Mouse (Mus musculus) midbrain, embryonic 16.5 days (tissue): ENCODE results near the gene Col5a1. TPM values are rescaled to one million over a fixed set of nuclear protein-coding genes. Genes with fewer than 3 reads are reported as not detected.

ENCODE experiments used
- ATAC-seq: fragments of 200-750 bp; cut with Nextera tagmentation; 2 replicates; pipeline ENCODE4 v1.8.0; 2017; ENCODE audit warnings: moderate TSS enrichment
- H3K27ac ChIP-seq: fragments of 300-500 bp; sonication (generic); 2 replicates; pipeline ENCODE4 v1.5.1; 2014; ENCODE audit warnings: mild to moderate bottlenecking, low read length, mixed read lengths
- H3K27me3 ChIP-seq: fragments of 300-500 bp; sonication (generic); 2 replicates; pipeline ENCODE4 v1.6.1; 2014; ENCODE audit warnings: low read depth, low read length, mixed read lengths; ENCODE audit not compliant: control insufficient read depth, insufficient read depth
- H3K36me3 ChIP-seq: fragments of 300-500 bp; sonication (generic); 2 replicates; pipeline ENCODE4 v1.6.1; 2014; ENCODE audit warnings: mild to moderate bottlenecking, low read length, moderate library complexity, mixed read lengths; ENCODE audit not compliant: control insufficient read depth, insufficient read depth
- H3K4me1 ChIP-seq: fragments of 300-500 bp; sonication (generic); 2 replicates; pipeline ENCODE4 v1.6.1; 2014; ENCODE audit warnings: mild to moderate bottlenecking, low read length, mixed read lengths; ENCODE audit not compliant: control insufficient read depth, insufficient read depth
- H3K4me2 ChIP-seq: fragments of 300-500 bp; sonication (generic); 2 replicates; pipeline ENCODE4 v1.6.1; 2014; ENCODE audit warnings: mild to moderate bottlenecking, low read length, mixed read lengths
- H3K4me3 ChIP-seq: fragments of 300-500 bp; sonication (generic); 2 replicates; pipeline ENCODE4 v1.5.1; 2014; ENCODE audit warnings: low read depth, mild to moderate bottlenecking, low read length, moderate library complexity, mixed read lengths
- H3K9ac ChIP-seq: fragments of 300-500 bp; sonication (generic); 2 replicates; pipeline ENCODE4 v1.6.1; 2014; ENCODE audit warnings: low read depth, low read length, mixed read lengths
- H3K9me3 ChIP-seq: fragments of 300-500 bp; sonication (generic); replicated peaks from 2 replicates; pipeline ENCODE4 v1.6.1; 2014; ENCODE audit warnings: mild to moderate bottlenecking, low read length, mixed read lengths; ENCODE audit not compliant: control insufficient read depth, poor library complexity, severe bottlenecking
- WGBS: fragments of 180-500 bp; shearing (Covaris S2); extraction: QIAGEN DNeasy Blood & Tissue Kit; methylation state at CpG from one replicate; pipeline ENCODE4 v1.1.7; 2014; 5-methylcytosine and 5-hydroxymethylcytosine counted together
- polyA plus RNA-seq: library from polyadenylated mRNA; unstranded; fragments of >200 nt; fragmentation: Nextera tagmentation; extraction: Ambion mirVana; gene quantifications from 2 replicates; pipeline ENCODE4 v1.2.1, GENCODE M21; 2015

The Col5a1 gene
- polyA plus RNA-seq, 1 experiment from 2014 or later: 5.9 TPM

GRCm38 (mm10) chr2:28008261-28008660, 122.0 kb downstream of the Col5a1 start:
- no peak overlapping the region for H3K9ac ChIP-seq
- WGBS: 33% methylated on average over 4 of the region's 4 CpGs
- H3K4me1 ChIP-seq: peaks cover 12% of the 10 kb centered on the region
- no peak overlapping the region for H3K4me2 ChIP-seq
- H3K9me3 ChIP-seq: no peaks in the 10 kb centered on the region
- no peaks in the 10 kb centered on the region for H3K27me3 ChIP-seq
- no peaks in the 10 kb centered on the region for H3K36me3 ChIP-seq
- ATAC-seq: no peak
- peak overlapping the region; percentile 36 for H3K27ac ChIP-seq
- H3K4me3 ChIP-seq: no peak overlapping the region

- ATAC-seq: no peak
- H3K27ac ChIP-seq: no peak overlapping the region
- no peak overlapping the region for H3K4me3 ChIP-seq
- WGBS: 75% methylated on average over 3 of the region's 3 CpGs
- H3K9me3 ChIP-seq: no peaks in the 10 kb centered on the region
- H3K4me1 ChIP-seq: peaks cover 11% of the 10 kb centered on the region
- no peaks in the 10 kb centered on the region for H3K36me3 ChIP-seq
- no peaks in the 10 kb centered on the region for H3K27me3 ChIP-seq
- H3K9ac ChIP-seq: no peak overlapping the region
- no peak overlapping the region for H3K4me2 ChIP-seq
Measured at GRCm38 (mm10) chr2:28012367-28012766, 126.1 kb downstream of the Col5a1 start.

GRCm38 (mm10) chr2:28014778-28015177, 128.6 kb downstream of the Col5a1 start:
- no peak overlapping the region for H3K4me2 ChIP-seq
- no peaks in the 10 kb centered on the region for H3K36me3 ChIP-seq
- no peak for ATAC-seq
- no peaks in the 10 kb centered on the region for H3K9me3 ChIP-seq
- no peak overlapping the region for H3K27ac ChIP-seq
- no peaks in the 10 kb centered on the region for H3K27me3 ChIP-seq
- H3K4me1 ChIP-seq: no peaks in the 10 kb centered on the region
- WGBS: 94% methylated on average over 3 of the region's 3 CpGs
- H3K4me3 ChIP-seq: no peak overlapping the region
- H3K9ac ChIP-seq: no peak overlapping the region

- Histone ChIP-seq H3K27ac (no peak overlapping the region), H3K27me3 (no peaks in the 10 kb centered on the region), H3K4me3 (no peak overlapping the region), H3K36me3 (no peaks in the 10 kb centered on the region), H3K4me1 (no peaks in the 10 kb centered on the region), H3K9me3 (no peaks in the 10 kb centered on the region), H3K9ac (no peak overlapping the region), H3K4me2 (no peak overlapping the region)
- ATAC-seq: no peak
- WGBS: 91% methylated on average over 6 of the region's 6 CpGs
Measured at GRCm38 (mm10) chr2:28024416-28024815, 138.2 kb downstream of the Col5a1 start.

- no peak overlapping the region for H3K27ac ChIP-seq
- H3K9ac ChIP-seq: no peak overlapping the region
- H3K27me3 ChIP-seq: no peaks in the 10 kb centered on the region
- no peak overlapping the region for H3K4me2 ChIP-seq
- H3K4me1 ChIP-seq: no peaks in the 10 kb centered on the region
- no peak overlapping the region for H3K4me3 ChIP-seq
- H3K36me3 ChIP-seq: no peaks in the 10 kb centered on the region
- H3K9me3 ChIP-seq: no peaks in the 10 kb centered on the region
- 77% methylated on average over 4 of the region's 4 CpGs for WGBS
- ATAC-seq: no peak
Measured at GRCm38 (mm10) chr2:28025776-28026175, 139.6 kb downstream of the Col5a1 start.

- Histone ChIP-seq H3K4me1 (no peaks in the 10 kb centered on the region), H3K9ac (no peak overlapping the region), H3K4me3 (no peak overlapping the region), H3K27ac (no peak overlapping the region), H3K27me3 (no peaks in the 10 kb centered on the region), H3K4me2 (no peak overlapping the region), H3K9me3 (no peaks in the 10 kb centered on the region), H3K36me3 (no peaks in the 10 kb centered on the region)
- WGBS: 71% methylated on average over 8 of the region's 9 CpGs
- ATAC-seq: no peak
Measured at GRCm38 (mm10) chr2:28031860-28032259, 145.6 kb downstream of the Col5a1 start.

- H3K27me3 ChIP-seq: no peaks in the 10 kb centered on the region
- 95% methylated on average over 11 of the region's 11 CpGs for WGBS
- no peak for ATAC-seq
Measured at GRCm38 (mm10) chr2:28032469-28032868, 146.2 kb downstream of the Col5a1 start.

GRCm38 (mm10) chr2:28034011-28034710, 147.9 kb downstream of the Col5a1 start:
- no peak overlapping the region for H3K27ac ChIP-seq
- H3K4me2 ChIP-seq: no peak overlapping the region
- H3K27me3 ChIP-seq: no peaks in the 10 kb centered on the region
- H3K36me3 ChIP-seq: no peaks in the 10 kb centered on the region
- no peak for ATAC-seq
- H3K4me3 ChIP-seq: no peak overlapping the region
- no peak overlapping the region for H3K9ac ChIP-seq
- no peaks in the 10 kb centered on the region for H3K4me1 ChIP-seq
- H3K9me3 ChIP-seq: no peaks in the 10 kb centered on the region
- WGBS: 65% methylated on average over 13 of the region's 13 CpGs

More at GRCm38 (mm10) chr2:28032469-28032868, 146.2 kb downstream of the Col5a1 start:
- H3K4me1 ChIP-seq: no peaks in the 10 kb centered on the region
- no peak overlapping the region for H3K4me3 ChIP-seq
- H3K4me2 ChIP-seq: no peak overlapping the region
- no peaks in the 10 kb centered on the region for H3K9me3 ChIP-seq
- no peaks in the 10 kb centered on the region for H3K36me3 ChIP-seq
- no peak overlapping the region for H3K9ac ChIP-seq
- no peak overlapping the region for H3K27ac ChIP-seq

GRCm38 (mm10) chr2:28036788-28037187, 150.6 kb downstream of the Col5a1 start:
- H3K9ac ChIP-seq: no peak overlapping the region
- ATAC-seq: no peak
- WGBS: 86% methylated on average over 13 of the region's 13 CpGs

More at GRCm38 (mm10) chr2:28036788-28037187, 150.6 kb downstream of the Col5a1 start:
- H3K4me3 ChIP-seq: no peak overlapping the region
- no peak overlapping the region for H3K27ac ChIP-seq
- no peak overlapping the region for H3K4me2 ChIP-seq
- H3K27me3 ChIP-seq: no peaks in the 10 kb centered on the region
- H3K4me1 ChIP-seq: no peaks in the 10 kb centered on the region
- no peaks in the 10 kb centered on the region for H3K36me3 ChIP-seq
- no peaks in the 10 kb centered on the region for H3K9me3 ChIP-seq
